Mouse (Mus musculus): ENCODE results near the gene Hhat. TPM values are rescaled to one million over a fixed set of nuclear protein-coding genes. Genes with fewer than 3 reads are reported as not detected.
A peak's percentile ranks its signal among the peaks of the same experiment; 100 is the strongest.

Hhat gene
- total RNA-seq, 2 experiments from 2014 or later = 0.81 to 1.3 TPM

DNA sequence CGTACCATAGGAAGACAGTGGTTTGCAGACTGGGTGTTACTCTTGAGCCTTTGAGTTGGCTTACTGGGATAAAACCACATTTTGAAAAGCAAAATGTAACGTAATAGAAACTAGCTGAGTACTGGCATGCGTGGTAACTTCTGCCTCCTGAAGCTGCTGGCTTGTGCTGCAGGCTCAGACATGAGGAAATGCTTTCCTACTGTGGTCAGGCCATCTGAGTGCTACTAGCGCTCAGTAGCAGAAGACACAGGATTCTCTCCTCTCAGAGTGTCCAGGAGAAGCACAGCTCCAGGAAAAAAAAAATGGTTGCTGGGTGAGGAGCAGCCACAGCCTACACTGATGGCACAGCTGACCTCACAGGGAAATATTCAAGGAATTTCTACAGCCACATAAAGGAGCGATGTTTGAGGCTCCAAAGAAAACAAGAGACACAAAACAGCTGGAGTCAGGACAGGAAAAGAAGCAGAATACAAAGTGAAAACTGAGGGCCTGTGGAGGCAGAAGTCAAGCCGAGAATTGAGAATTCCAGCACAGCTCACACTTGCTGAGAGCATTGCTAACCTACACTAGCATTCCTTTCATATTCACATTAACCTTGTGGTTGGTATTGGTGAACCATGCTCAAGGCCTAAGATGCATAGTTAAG is 8.0 kb upstream of the Hhat start:
- no peak for DNase-seq (ENCODE audit: extremely low spot score in 1 of 2, low spot score in 2 of 2)
- Histone ChIP-seq H3K27ac (no peak overlapping the region), H3K4me3 (no peak overlapping the region)
- intact Hi-C loops (cut with DNase I) = no loop called here
- no peak for TF ChIP-seq CTCF (IDR thresholded peaks at IDR 0.05)

DNA sequence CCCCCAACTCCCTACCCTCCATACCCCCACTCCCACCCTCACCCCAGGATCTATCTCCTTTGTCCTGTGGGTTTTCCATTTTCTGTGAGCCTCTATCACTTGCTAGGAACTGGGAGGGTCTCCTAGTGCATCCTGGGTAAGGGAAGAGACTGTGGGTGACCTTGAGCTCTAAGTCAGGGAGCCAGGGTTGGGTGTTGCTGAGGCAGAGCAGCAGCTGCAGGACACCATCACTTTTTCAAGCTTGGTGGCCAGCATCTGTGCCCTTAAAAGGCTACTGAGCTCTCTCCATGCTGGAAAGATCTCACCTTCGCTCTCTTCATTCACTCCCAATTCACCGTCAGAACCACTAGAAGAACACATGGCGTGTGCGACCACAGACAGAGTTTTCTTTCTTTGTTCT is 7.2 kb upstream of the Hhat start:
- Histone ChIP-seq H3K27ac (no peak overlapping the region), H3K4me3 (no peak overlapping the region)
- DNase-seq (ENCODE audit: extremely low spot score in 1 of 2, low spot score in 2 of 2) = no peak
- intact Hi-C loops (cut with DNase I) = no loop called here
- TF ChIP-seq CTCF (IDR thresholded peaks at IDR 0.05) = no peak

DNA sequence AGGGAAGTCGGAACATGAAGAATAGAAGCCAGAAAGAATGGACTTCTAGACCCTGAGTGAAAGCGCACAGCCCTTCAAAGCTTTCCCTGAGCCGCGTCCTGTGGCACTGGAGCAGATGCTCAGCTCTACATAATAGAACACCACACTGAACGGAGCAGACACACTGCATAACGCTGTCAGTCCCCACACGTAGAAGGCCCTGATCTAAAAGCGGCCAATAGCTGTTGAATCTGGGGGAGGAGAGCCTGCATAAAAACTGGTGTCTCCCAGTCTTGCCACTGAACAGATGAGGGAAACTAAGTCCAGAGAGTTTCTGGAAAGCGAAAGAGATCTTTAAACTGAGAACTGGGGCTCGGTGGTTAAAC is 911 bp downstream of the Hhat start:
- DNase-seq (ENCODE audit: extremely low spot score in 1 of 2, low spot score in 2 of 2) = peak; percentile 29 to 36

DNA sequence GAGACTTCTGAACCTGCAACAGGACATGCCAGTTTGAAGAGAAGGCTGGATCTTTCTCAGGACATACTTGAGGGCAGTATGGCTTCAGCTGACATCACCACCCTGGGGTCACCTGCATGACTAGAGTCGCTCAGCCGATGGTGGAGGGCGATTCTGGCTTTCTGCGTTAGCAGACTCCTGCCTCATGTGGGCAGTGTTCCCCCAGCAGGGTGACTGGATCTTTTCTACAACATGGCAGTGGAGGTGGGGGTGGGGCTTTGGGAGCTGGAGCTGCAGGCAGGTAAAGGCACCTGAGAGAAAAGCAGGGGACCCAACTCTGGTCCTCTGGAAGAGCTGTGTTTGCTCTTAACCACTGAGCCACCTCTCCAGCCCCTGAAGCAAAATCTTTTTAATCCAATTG is 5.5 kb downstream of the Hhat start:
- H3K27ac ChIP-seq = no peak overlapping the region
- intact Hi-C loops (cut with DNase I) = no loop called here
- DNase-seq (ENCODE audit: extremely low spot score in 1 of 2, low spot score in 2 of 2) = no peak
- TF ChIP-seq CTCF (IDR thresholded peaks at IDR 0.05) = no peak
- no peak overlapping the region for H3K4me3 ChIP-seq

More for the DNA sequence above, 911 bp downstream of the Hhat start:
- intact Hi-C loops (cut with DNase I) = loop anchor here (2.0 kb wide), 1 partner anchor 37 kb away; no protein-coding TSS in a partner anchor
- peak overlapping the region; percentile 78 for H3K4me3 ChIP-seq
- no peak for TF ChIP-seq CTCF (IDR thresholded peaks at IDR 0.05)
- peak overlapping the region; percentile 96 for H3K27ac ChIP-seq

DNA sequence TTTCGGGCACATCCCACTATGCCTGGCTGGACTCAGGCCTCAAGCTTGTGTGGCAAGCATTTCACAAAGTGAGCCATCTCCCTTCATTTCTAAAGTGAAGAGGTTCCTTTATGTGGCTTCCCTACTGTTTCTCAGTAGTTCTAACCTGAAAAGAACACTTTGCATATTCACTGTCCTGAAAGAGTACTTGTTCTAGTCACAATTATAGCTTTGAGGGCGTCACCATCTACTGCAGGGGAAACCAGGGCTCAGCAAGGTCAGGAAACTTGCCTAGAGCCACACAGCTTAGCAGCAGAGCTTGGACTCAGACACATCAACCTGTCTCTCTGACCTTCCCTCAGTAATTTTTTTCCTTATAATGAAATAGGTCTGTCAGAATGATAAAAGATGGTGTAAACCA is 6.5 kb downstream of the Hhat start:
- no peak overlapping the region for H3K4me3 ChIP-seq
- intact Hi-C loops (cut with DNase I) = no loop called here
- H3K27ac ChIP-seq = no peak overlapping the region
- TF ChIP-seq CTCF (IDR thresholded peaks at IDR 0.05) = no peak
- DNase-seq (ENCODE audit: extremely low spot score in 1 of 2, low spot score in 2 of 2) = no peak

DNA sequence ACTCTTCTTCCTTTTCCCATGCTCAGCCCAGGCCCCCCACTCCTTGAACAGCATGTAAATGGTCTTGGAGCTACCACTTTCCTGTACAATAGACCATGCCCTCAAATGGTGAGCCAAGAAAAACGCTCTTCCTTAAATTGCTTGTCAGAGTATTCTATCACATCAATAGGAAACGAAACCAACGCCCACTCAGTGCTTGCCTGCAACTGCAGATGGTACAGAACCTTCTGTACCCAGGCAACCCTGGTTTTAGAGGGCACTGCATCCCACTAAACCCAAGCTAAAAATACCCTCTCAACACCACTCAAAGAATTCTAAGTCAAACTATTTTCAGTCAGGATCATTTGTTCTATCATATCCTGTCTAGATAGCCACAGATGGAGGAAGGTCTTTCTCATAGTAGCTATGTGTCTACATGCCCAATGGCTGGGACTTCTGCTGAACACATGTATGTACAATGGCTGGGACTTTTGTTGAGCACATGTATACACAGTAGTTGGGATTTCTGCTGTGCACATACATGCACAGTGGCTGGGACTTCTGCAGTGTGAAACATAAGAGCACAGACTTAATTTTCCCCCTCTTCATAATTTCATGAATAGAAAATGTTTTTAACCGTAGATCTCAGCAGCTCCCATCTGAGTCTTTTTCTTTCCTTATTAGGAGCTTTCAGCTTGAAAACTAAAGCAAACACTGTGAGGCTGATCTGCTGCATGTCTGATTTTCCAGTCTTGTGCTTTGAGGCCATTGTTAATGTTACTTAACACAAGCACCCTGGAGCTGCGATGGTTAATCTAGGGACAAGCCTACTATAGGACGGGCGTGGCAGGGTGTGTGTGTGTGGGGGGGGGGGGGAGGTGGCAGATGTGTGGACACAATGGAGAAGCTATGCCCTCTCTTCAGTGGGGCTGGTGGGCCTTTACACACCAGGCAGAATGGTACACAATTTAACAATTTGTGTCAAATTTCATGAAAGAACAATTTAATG is 7.8 kb downstream of the Hhat start:
- TF ChIP-seq CTCF (IDR thresholded peaks at IDR 0.05) = no peak
- H3K27ac ChIP-seq = no peak overlapping the region
- H3K4me3 ChIP-seq = no peak overlapping the region
- intact Hi-C loops (cut with DNase I) = no loop called here
- DNase-seq (ENCODE audit: extremely low spot score in 1 of 2, low spot score in 2 of 2) = no peak

DNA sequence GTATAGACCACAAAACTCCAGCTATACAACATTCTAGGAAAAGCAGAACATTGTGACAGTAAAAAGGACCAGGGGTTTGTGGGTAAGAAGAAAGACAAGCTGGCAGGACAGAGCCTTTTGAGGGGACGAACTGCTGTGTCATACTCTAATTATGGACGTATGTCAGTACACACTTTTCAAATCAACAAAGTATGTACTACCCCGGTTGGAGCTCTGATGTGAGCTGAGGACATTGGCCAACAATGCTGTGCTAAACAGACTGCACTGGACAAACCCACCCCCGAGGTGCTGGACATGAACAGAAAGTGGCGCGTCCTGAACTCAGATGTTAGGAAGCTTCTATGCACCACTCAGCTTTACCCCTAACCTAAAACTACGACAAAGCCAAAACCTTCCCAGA is 14.3 kb downstream of the Hhat start:
- no peak for TF ChIP-seq CTCF (IDR thresholded peaks at IDR 0.05)
- intact Hi-C loops (cut with DNase I) = no loop called here
- no peak overlapping the region for H3K4me3 ChIP-seq
- no peak overlapping the region for H3K27ac ChIP-seq
- no peak for DNase-seq (ENCODE audit: extremely low spot score in 1 of 2, low spot score in 2 of 2)

DNA sequence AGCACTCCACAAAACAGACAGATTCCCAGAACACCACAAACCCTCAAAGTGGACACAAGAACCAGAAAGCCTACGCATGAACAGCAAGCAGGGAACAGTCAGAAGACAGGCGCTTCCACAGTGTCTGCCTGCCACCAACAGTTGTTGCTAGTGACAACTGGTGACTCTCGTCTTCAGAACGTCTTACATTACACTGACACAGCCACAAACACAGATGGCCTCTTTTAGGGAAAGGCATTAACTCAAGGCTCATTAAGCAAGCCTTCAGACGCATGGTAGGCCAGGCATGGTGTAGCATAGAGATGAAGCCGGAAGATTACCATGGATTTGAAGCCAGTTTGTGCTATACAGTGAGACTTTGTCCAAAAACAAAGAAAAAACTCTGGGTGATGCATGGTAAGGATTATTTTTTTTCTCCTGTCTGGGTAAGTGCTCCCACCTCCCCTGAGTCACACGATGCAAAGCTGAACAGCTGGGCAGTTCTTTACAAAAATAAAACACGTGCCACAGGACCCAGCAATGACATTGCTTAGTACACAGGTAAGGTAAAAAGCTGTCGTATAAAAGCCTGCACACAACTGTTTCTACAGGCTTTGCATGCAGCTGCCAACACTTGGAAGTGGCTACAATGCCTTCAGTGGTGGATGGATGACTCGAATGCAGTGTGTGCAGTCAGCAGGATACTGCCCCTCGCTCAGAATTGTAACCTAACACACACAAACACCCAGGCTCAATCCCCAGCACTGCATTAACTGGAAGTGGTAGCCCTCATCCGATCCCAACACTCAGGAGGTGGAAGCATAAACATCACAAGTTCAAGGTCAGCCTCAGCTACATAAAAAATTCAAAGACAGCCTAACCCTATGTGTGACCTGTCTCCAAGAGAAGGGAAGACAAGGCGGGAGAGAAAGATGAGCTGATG is 15.1 kb downstream of the Hhat start:
- TF ChIP-seq CTCF (IDR thresholded peaks at IDR 0.05) = no peak
- Histone ChIP-seq H3K27ac (no peak overlapping the region), H3K4me3 (no peak overlapping the region)
- DNase-seq (ENCODE audit: extremely low spot score in 1 of 2, low spot score in 2 of 2) = no peak
- intact Hi-C loops (cut with DNase I) = no loop called here

DNA sequence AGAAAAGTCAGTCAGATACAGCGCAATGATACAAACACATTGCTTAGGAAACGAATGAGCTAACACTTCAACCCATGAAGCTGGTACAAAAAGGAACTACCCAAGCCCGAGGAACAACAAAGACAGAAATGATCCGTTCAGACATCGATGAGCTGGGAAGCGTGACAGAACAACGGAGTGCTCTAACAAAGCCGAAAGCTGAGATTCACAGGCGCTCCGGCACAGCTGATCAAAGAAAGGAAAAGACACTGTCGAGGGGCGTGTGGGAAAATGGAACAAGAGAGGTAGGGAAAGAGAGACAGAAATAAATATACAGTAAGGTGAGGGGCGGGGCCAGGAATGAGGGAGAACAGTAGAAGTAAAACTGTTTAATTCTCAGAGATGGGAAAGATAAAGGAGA is 15.8 kb downstream of the Hhat start:
- no peak for TF ChIP-seq CTCF (IDR thresholded peaks at IDR 0.05)
- Histone ChIP-seq H3K27ac (no peak overlapping the region), H3K4me3 (no peak overlapping the region)
- intact Hi-C loops (cut with DNase I) = no loop called here
- no peak for DNase-seq (ENCODE audit: extremely low spot score in 1 of 2, low spot score in 2 of 2)

DNA sequence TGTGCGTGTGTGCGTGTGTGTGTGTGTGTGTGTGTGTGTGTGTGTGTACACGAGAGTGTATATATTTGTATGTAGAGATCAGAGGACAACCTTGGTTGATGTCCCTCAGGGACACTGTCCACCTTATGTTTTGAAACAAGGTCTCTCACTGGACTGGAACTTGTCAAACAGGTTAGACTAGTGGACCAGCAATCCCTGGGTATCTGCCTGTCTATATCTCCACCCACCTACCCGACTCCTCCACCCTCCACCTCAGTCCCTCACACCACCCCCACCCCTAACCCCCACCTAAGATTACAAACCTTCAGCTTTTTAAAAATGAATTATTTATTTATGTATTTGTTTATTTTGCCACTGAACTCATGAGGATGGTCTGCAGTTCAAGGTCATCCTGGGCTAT is 16.8 kb downstream of the Hhat start:
- no peak for DNase-seq (ENCODE audit: extremely low spot score in 1 of 2, low spot score in 2 of 2)
- H3K4me3 ChIP-seq = no peak overlapping the region
- TF ChIP-seq CTCF (IDR thresholded peaks at IDR 0.05) = no peak
- no peak overlapping the region for H3K27ac ChIP-seq
- intact Hi-C loops (cut with DNase I) = no loop called here

DNA sequence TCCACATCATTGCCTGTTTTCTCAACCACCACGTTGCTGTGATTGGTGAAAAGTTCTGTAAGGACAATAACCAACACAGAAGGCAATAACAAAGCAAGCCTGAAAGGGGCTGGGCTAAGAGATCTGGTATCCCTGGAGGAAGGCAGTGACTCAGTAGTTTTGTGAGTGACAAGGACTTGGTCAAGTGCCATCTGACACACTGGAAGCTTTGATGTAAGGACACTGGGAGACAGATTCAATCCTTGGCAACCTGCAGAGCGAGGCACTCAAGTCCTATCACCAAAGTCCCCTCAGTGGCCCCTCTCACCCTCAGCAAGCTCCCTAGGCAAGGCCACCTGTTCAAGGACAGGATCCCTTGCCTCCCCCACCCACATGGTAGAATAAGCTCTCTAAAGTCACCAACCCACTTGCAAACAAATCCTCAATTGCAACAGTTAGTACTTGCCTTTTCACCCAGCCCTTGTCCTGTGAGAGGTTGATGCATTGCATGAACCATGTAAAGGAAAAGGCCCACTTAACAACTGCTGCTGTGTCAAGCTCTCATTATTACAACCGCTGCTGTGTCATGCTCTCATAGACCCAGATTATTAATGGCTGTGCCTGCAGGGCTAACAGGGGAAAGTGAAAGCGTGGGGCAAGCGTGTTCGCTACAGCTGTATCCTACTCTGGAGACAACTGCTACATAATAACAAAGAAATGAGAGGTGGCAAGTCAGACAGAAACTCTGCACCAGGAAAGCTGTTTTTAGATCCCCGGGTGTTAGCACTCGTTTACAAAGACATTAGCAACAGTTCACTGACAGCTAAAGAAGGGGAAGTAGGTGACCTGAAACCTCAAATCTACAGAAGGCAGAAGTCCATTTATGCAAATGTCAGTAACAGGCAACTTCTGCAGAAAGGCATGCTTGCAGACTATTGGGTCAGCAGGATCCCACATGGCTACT is 18.1 kb downstream of the Hhat start:
- no peak for TF ChIP-seq CTCF (IDR thresholded peaks at IDR 0.05)
- intact Hi-C loops (cut with DNase I) = no loop called here
- Histone ChIP-seq H3K27ac (no peak overlapping the region), H3K4me3 (no peak overlapping the region)
- no peak for DNase-seq (ENCODE audit: extremely low spot score in 1 of 2, low spot score in 2 of 2)
